Mouse (Mus musculus) forebrain, embryonic 11.5 days (tissue): ENCODE measurements at regions not wholly inside any gene's neighbourhood (a gene's known extent, or its start where the extent isn't known, plus 50 kb on each side); places are given as distances from the start of the nearest gene placed in this dataset.

ENCODE experiments used
- ATAC-seq: fragments of 200-750 bp; cut with Nextera tagmentation; replicated peaks from 2 replicates; pipeline ENCODE4 v1.8.0; 2017; ENCODE audit warnings: moderate TSS enrichment; ENCODE audit not compliant: low FRiP score
- DNase-seq: peaks from one replicate; pipeline ENCODE4 v3.0.0-alpha.2; 2017; ENCODE audit warnings: low spot score
- H3K27ac ChIP-seq: fragments of 300-500 bp; sonication (generic); 2 replicates; pipeline ENCODE4 v1.5.1; 2014; ENCODE audit warnings: low read depth, low read length
- H3K27me3 ChIP-seq: fragments of 300-500 bp; sonication (generic); 2 replicates; pipeline ENCODE4 v1.6.1; 2014; ENCODE audit warnings: mild to moderate bottlenecking, low read length, mixed read lengths; ENCODE audit not compliant: control insufficient read depth, insufficient read depth
- H3K36me3 ChIP-seq: fragments of 300-500 bp; sonication (generic); 2 replicates; pipeline ENCODE4 v1.6.1; 2014; ENCODE audit warnings: mild to moderate bottlenecking, low read length, moderate library complexity, mixed read lengths; ENCODE audit not compliant: control insufficient read depth, insufficient read depth
- H3K4me1 ChIP-seq: fragments of 300-500 bp; sonication (generic); replicated peaks from 2 replicates; pipeline ENCODE4 v1.6.1; 2014; ENCODE audit warnings: low read length, mixed read lengths; ENCODE audit not compliant: control insufficient read depth, insufficient read depth
- H3K4me2 ChIP-seq: fragments of 300-500 bp; sonication (generic); 2 replicates; pipeline ENCODE4 v1.6.1; 2014; ENCODE audit warnings: low read depth, mild to moderate bottlenecking, low read length, moderate library complexity, mixed read lengths; ENCODE audit not compliant: severe bottlenecking
- H3K4me3 ChIP-seq: fragments of 300-500 bp; sonication (generic); 2 replicates; pipeline ENCODE4 v1.5.1; 2014; ENCODE audit warnings: low read depth, low read length
- H3K9ac ChIP-seq: fragments of 300-500 bp; sonication (generic); 2 replicates; pipeline ENCODE4 v1.6.1; 2014; ENCODE audit warnings: low read length
- H3K9me3 ChIP-seq: fragments of 300-500 bp; sonication (generic); 2 replicates; pipeline ENCODE4 v1.6.1; 2016; ENCODE audit warnings: low read length, mixed read lengths; ENCODE audit not compliant: control insufficient read depth
- WGBS: fragments of 180-500 bp; shearing (Covaris S2); extraction: QIAGEN DNeasy Blood & Tissue Kit; methylation state at CpG from one replicate; pipeline ENCODE4 v1.1.7; 2014; 5-methylcytosine and 5-hydroxymethylcytosine counted together

GRCm38 (mm10) chr1:132820136-132820535 is 59.9 kb upstream of the Lrrn2 start:
- H3K4me1 ChIP-seq = no peaks in the 10 kb centered on the region
- H3K36me3 ChIP-seq = no peaks in the 10 kb centered on the region
- no peaks in the 10 kb centered on the region for H3K27me3 ChIP-seq
- no peak overlapping the region for H3K9ac ChIP-seq
- ATAC-seq (no peak), DNase-seq (no peak)
- H3K27ac ChIP-seq = no peak overlapping the region
- H3K9me3 ChIP-seq = no peaks in the 10 kb centered on the region
- H3K4me2 ChIP-seq = no peak overlapping the region
- H3K4me3 ChIP-seq = no peak overlapping the region
- 50% methylated on average over 8 of the region's 8 CpGs for WGBS

- Histone ChIP-seq H3K4me1 (no peaks in the 10 kb centered on the region), H3K4me3 (no peak overlapping the region), H3K9ac (no peak overlapping the region), H3K27me3 (no peaks in the 10 kb centered on the region; the same call in 1 of the 2 replicates), H3K27ac (no peak overlapping the region), H3K4me2 (no peak overlapping the region), H3K9me3 (no peaks in the 10 kb centered on the region), H3K36me3 (no peaks in the 10 kb centered on the region)
- 53% methylated on average over 7 of the region's 7 CpGs for WGBS
- no peak for ATAC-seq
- no peak for DNase-seq
These were observed 61.8 kb upstream of the Lrrn2 start for GRCm38 (mm10) chr1:132818296-132818695.

- Histone ChIP-seq H3K9ac (no peak overlapping the region), H3K27me3 (no peaks in the 10 kb centered on the region; the same call in 1 of the 2 replicates)
- no peak for ATAC-seq
These were observed 62.7 kb upstream of the Lrrn2 start for GRCm38 (mm10) chr1:132817366-132817765.

GRCm38 (mm10) chr1:132805543-132805942 is 63.9 kb upstream of the Nfasc start:
- Histone ChIP-seq H3K36me3 (no peaks in the 10 kb centered on the region), H3K9me3 (no peaks in the 10 kb centered on the region), H3K27me3 (0 out of 2 replicates have a peak, but pooled peaks cover 2% of the 10 kb centered on the region), H3K4me1 (no peaks in the 10 kb centered on the region), H3K4me2 (no peak overlapping the region), H3K4me3 (no peak overlapping the region), H3K27ac (no peak overlapping the region), H3K9ac (no peak overlapping the region)
- DNase-seq = no peak
- WGBS = 77% methylated on average over 9 of the region's 9 CpGs
- ATAC-seq = no peak

More at GRCm38 (mm10) chr1:132817366-132817765, 62.7 kb upstream of the Lrrn2 start:
- Histone ChIP-seq H3K9me3 (no peaks in the 10 kb centered on the region), H3K4me3 (no peak overlapping the region), H3K4me2 (no peak overlapping the region), H3K4me1 (no peaks in the 10 kb centered on the region), H3K36me3 (no peaks in the 10 kb centered on the region), H3K27ac (no peak overlapping the region)
- WGBS = 91% methylated on average over 2 of the region's 2 CpGs
- DNase-seq = no peak

- H3K4me2 ChIP-seq = no peak overlapping the region
- H3K27ac ChIP-seq = no peak overlapping the region
- DNase-seq (no peak), ATAC-seq (no peak)
- H3K27me3 ChIP-seq = peaks cover 2% of the 10 kb centered on the region; the same call in 1 of the 2 replicates
- WGBS = 84% methylated on average over 9 of the region's 9 CpGs
- H3K36me3 ChIP-seq = no peaks in the 10 kb centered on the region
- H3K9me3 ChIP-seq = no peaks in the 10 kb centered on the region
- no peak overlapping the region for H3K4me3 ChIP-seq
- H3K9ac ChIP-seq = no peak overlapping the region
- peaks cover 8% of the 10 kb centered on the region; the same call in 1 of the 2 replicates for H3K4me1 ChIP-seq
These were observed 62.2 kb upstream of the Nfasc start for GRCm38 (mm10) chr1:132803842-132804241.

- Histone ChIP-seq H3K4me1 (peaks cover 8% of the 10 kb centered on the region; the same call in 1 of the 2 replicates), H3K36me3 (no peaks in the 10 kb centered on the region), H3K27me3 (peaks cover 2% of the 10 kb centered on the region; the same call in 1 of the 2 replicates), H3K4me2 (no peak overlapping the region), H3K9me3 (no peaks in the 10 kb centered on the region), H3K27ac (no peak overlapping the region), H3K9ac (no peak overlapping the region), H3K4me3 (no peak overlapping the region)
- ATAC-seq (no peak), DNase-seq (peak; percentile 47)
- 32% methylated on average over 4 of the region's 4 CpGs for WGBS
These were observed 60.8 kb upstream of the Nfasc start for GRCm38 (mm10) chr1:132802380-132802779.

GRCm38 (mm10) chr1:132800285-132800684 is 58.7 kb upstream of the Nfasc start:
- no peaks in the 10 kb centered on the region for H3K9me3 ChIP-seq
- no peak overlapping the region for H3K4me3 ChIP-seq
- no peak overlapping the region for H3K27ac ChIP-seq
- ATAC-seq (no peak), DNase-seq (peak; percentile 44)
- 0 out of 2 replicates have a peak overlapping the region, but pooled peaks have one; percentile 8 for H3K4me2 ChIP-seq
- 2% methylated on average over 9 of the region's 9 CpGs for WGBS
- H3K4me1 ChIP-seq = peaks cover 8% of the 10 kb centered on the region; the same call in 1 of the 2 replicates
- H3K36me3 ChIP-seq = no peaks in the 10 kb centered on the region
- H3K27me3 ChIP-seq = peaks cover 2% of the 10 kb centered on the region; the same call in 1 of the 2 replicates
- no peak overlapping the region for H3K9ac ChIP-seq

- Histone ChIP-seq H3K9ac (no peak overlapping the region), H3K4me3 (no peak overlapping the region), H3K27me3 (peaks cover 2% of the 10 kb centered on the region; the same call in 1 of the 2 replicates), H3K9me3 (no peaks in the 10 kb centered on the region), H3K4me2 (no peak overlapping the region), H3K36me3 (no peaks in the 10 kb centered on the region), H3K27ac (no peak overlapping the region), H3K4me1 (peaks cover 8% of the 10 kb centered on the region; the same call in 1 of the 2 replicates)
- 2% methylated on average over 6 of the region's 6 CpGs for WGBS
- ATAC-seq = no peak
- peak; percentile 50 for DNase-seq
These were observed 57.7 kb upstream of the Nfasc start for GRCm38 (mm10) chr1:132799258-132799657.

GRCm38 (mm10) chr1:132794462-132794861 is 52.9 kb upstream of the Nfasc start:
- H3K27me3 ChIP-seq = no peaks in the 10 kb centered on the region; the same call in 1 of the 2 replicates
- WGBS = 87% methylated on average over 1 of the region's 1 CpGs
- H3K9me3 ChIP-seq = no peaks in the 10 kb centered on the region
- H3K4me1 ChIP-seq = peaks cover under 1% of the 10 kb centered on the region; the same call in 1 of the 2 replicates
- DNase-seq (no peak), ATAC-seq (no peak)
- no peak overlapping the region for H3K27ac ChIP-seq
- no peaks in the 10 kb centered on the region for H3K36me3 ChIP-seq
- no peak overlapping the region for H3K4me3 ChIP-seq
- no peak overlapping the region for H3K4me2 ChIP-seq
- H3K9ac ChIP-seq = no peak overlapping the region
